Mouse (Mus musculus) kidney, adult 2 months (tissue): ENCODE measurements at regions not wholly inside any gene's neighbourhood (a gene's known extent, or its start where the extent isn't known, plus 50 kb on each side); places are given as distances from the start of the nearest gene placed in this dataset.
A peak's percentile ranks its signal among the peaks of the same experiment; 100 is the strongest.

Source experiments
- DNase-seq: peaks from one replicate; pipeline ENCODE4 v3.0.0; 2021
- H3K27ac ChIP-seq: fragments of 200-500 bp; 2 replicates; pipeline ENCODE4 v1.5.1; 2012; ENCODE audit warnings: low read depth, low read length, control low read depth, inconsistent platforms; ENCODE audit not compliant: insufficient read depth
- H3K27me3 ChIP-seq: fragments of 200-500 bp; replicated peaks from 2 replicates; pipeline ENCODE4 v1.6.1; 2012; ENCODE audit warnings: mild to moderate bottlenecking, moderate library complexity, low read length, inconsistent platforms; ENCODE audit not compliant: control insufficient read depth, insufficient read depth
- H3K36me3 ChIP-seq: fragments of 200-500 bp; 2 replicates; pipeline ENCODE4 v1.6.1; 2012; ENCODE audit warnings: mild to moderate bottlenecking, moderate library complexity, low read length, inconsistent platforms; ENCODE audit not compliant: control insufficient read depth, insufficient read depth
- H3K4me1 ChIP-seq: fragments of 200-500 bp; 2 replicates; pipeline ENCODE4 v1.6.1; 2011; ENCODE audit warnings: low read length; ENCODE audit not compliant: control insufficient read depth, insufficient read depth
- H3K4me3 ChIP-seq: fragments of 200-500 bp; 2 replicates; pipeline ENCODE4 v1.5.1; 2011; ENCODE audit warnings: mild to moderate bottlenecking, low read depth, low read length, control low read depth; ENCODE audit not compliant: insufficient read depth
- CTCF ChIP-seq: fragments of 200-500 bp; conservative IDR thresholded peaks from 2 replicates; pipeline ENCODE4 v1.5.1; 2011; ENCODE audit warnings: low read depth, mild to moderate bottlenecking, control low read depth, low read length, moderate library complexity, mixed read lengths; ENCODE audit not compliant: insufficient read depth, insufficient read length
- POLR2A ChIP-seq: fragments of 200-500 bp; IDR thresholded peaks from one replicate; pipeline ENCODE4 v1.6.1; 2011; ENCODE audit warnings: low read depth, low read length, control low read depth
- WGBS: fragments of 180-500 bp; shearing (Covaris S2); methylation state at CpG from one replicate; pipeline ENCODE4 v1.1.7; 2018; 5-methylcytosine and 5-hydroxymethylcytosine counted together

GRCm38 (mm10) chr2:171640478-171640877 lies 402.8 kb downstream of the Cbln4 start:
- H3K4me3 ChIP-seq: no peak overlapping the region
- H3K4me1 ChIP-seq: no peaks in the 10 kb centered on the region
- TF ChIP-seq POLR2A (no peak), CTCF (no peak)
- DNase-seq: peak; percentile 28
- no peaks in the 10 kb centered on the region for H3K36me3 ChIP-seq
- WGBS: 47% methylated on average over 9 of the region's 9 CpGs
- H3K27ac ChIP-seq: no peak overlapping the region
- H3K27me3 ChIP-seq: no peaks in the 10 kb centered on the region

DNA sequence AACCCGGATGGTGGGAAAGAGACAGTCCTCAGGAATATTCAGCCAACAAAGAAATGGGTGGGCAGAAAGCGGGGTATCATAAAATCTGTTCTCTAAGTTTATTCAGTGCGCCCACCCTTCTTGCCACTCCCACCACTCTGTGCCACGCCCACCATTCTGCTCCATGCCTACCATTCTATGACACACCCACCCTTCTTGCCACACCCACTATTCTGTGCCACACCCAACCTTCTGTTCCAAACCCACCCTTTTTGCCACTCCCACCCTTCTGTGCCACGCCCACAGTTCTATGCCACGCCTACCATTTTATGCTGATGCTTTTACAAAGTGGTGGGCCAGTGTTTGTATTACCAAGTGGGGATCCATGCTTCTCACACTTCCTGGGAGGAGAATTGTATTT lies 404.3 kb downstream of the Cbln4 start:
- TF ChIP-seq POLR2A (no peak), CTCF (no peak)
- Histone ChIP-seq H3K36me3 (no peaks in the 10 kb centered on the region), H3K4me3 (no peak overlapping the region), H3K27me3 (no peaks in the 10 kb centered on the region), H3K4me1 (no peaks in the 10 kb centered on the region), H3K27ac (no peak overlapping the region)
- WGBS: 95% methylated on average over 6 of the region's 6 CpGs
- no peak for DNase-seq

DNA sequence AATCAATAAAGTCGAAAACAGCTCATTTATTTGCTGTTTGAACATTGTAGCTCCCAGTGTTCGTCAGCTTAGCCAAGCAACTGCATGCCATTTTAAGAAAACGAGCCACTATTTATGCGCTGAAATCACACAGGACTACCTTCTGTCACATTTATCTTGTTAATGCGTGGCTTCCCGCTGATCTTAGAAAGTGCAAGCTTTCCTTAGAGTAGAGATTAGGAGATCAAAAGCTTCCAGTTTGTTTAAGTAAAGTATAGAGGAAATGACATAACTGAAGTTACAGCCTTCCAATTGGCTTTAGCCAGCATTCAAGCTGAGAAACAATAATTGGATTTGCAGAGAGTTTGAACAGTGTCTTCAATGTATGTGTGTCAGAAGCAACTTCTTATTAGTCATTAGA lies 406.4 kb downstream of the Cbln4 start:
- TF ChIP-seq CTCF (no peak), POLR2A (no peak)
- H3K27me3 ChIP-seq: no peaks in the 10 kb centered on the region
- WGBS: 46% methylated on average over 6 of the region's 6 CpGs

GRCm38 (mm10) chr2:171633355-171634097 lies 409.7 kb downstream of the Cbln4 start:
- TF ChIP-seq POLR2A: no peak
- TF ChIP-seq CTCF: no peak
- 32% methylated on average over 15 of the region's 15 CpGs for WGBS
- peak overlapping the region; percentile 69 for H3K27ac ChIP-seq
- DNase-seq: peak; percentile 82
- no peaks in the 10 kb centered on the region for H3K4me1 ChIP-seq
- H3K27me3 ChIP-seq: no peaks in the 10 kb centered on the region
- H3K4me3 ChIP-seq: no peak overlapping the region
- no peaks in the 10 kb centered on the region for H3K36me3 ChIP-seq

More for the DNA sequence above, 406.4 kb downstream of the Cbln4 start:
- H3K4me3 ChIP-seq: no peak overlapping the region
- no peak overlapping the region for H3K27ac ChIP-seq
- DNase-seq: no peak
- no peaks in the 10 kb centered on the region for H3K36me3 ChIP-seq
- no peaks in the 10 kb centered on the region for H3K4me1 ChIP-seq

DNA sequence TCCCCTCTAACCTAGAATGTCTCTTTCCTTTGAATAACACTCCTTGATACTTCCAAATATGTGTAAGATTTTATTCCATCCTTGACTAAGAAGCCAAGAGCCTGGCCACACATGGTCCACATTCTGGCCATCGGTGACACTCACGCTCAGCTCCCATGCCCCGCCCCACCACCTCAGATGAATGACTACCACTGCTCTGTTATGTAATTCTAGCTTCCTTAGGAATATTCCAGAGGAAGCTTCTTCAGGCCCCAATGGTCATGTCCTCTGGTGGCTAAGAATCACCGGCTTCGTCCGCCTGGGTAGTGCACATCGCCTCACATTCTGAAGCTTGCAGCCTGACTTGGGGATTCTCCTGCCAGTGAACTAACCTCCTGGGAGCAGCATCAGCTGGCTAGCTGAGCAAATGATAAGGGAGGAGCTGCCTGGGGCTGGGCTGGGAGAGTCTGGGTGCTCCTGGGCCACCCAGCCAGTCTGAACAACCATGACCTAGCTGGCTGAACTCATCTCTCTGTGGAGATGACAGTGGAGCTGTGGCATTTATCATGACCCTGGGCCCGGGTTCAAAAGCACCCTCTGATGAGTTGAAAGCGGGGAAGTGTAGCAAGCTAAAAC lies 413.1 kb downstream of the Cbln4 start:
- 73% methylated on average over 9 of the region's 9 CpGs for WGBS
- no peak overlapping the region for H3K4me3 ChIP-seq
- no peaks in the 10 kb centered on the region for H3K27me3 ChIP-seq
- H3K4me1 ChIP-seq: no peaks in the 10 kb centered on the region
- TF ChIP-seq POLR2A: no peak
- DNase-seq: peak; percentile 65
- H3K36me3 ChIP-seq: no peaks in the 10 kb centered on the region
- H3K27ac ChIP-seq: peak overlapping the region; percentile 62

- WGBS: 92% methylated on average over 10 of the region's 10 CpGs
Measured at GRCm38 (mm10) chr2:171628182-171628850, 414.9 kb downstream of the Cbln4 start.

DNA sequence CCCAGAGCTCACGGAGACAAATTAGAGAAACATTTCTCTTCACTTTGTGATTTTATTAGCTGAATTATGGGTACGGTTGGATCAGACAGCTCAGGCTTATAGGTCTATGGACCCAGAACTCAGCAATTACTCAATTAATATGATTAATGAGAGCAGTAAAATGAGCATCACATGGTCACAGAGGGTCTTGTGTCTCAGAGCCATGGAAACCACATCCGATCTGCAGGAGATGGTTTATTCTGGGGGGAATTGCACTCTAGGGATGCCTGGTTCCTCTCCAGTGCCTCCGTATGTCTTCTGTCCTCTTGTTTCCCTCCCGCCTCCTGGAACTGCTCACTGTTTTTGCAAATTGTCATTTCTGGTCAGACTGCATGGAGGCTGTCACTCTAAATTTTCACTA lies 422.6 kb downstream of the Cbln4 start:
- Histone ChIP-seq H3K4me1 (no peaks in the 10 kb centered on the region), H3K36me3 (no peaks in the 10 kb centered on the region), H3K4me3 (no peak overlapping the region), H3K27ac (no peak overlapping the region), H3K27me3 (no peaks in the 10 kb centered on the region)
- TF ChIP-seq POLR2A (no peak), CTCF (no peak)
- no peak for DNase-seq
- 64% methylated on average over 5 of the region's 5 CpGs for WGBS

More at GRCm38 (mm10) chr2:171628182-171628850, 414.9 kb downstream of the Cbln4 start:
- Histone ChIP-seq H3K27me3 (no peaks in the 10 kb centered on the region), H3K27ac (no peak overlapping the region), H3K4me3 (no peak overlapping the region), H3K4me1 (no peaks in the 10 kb centered on the region), H3K36me3 (no peaks in the 10 kb centered on the region)
- TF ChIP-seq CTCF: no peak
- no peak for TF ChIP-seq POLR2A
- no peak for DNase-seq
